Mouse (Mus musculus) midbrain, postnatal 0 days (tissue): ENCODE data around the gene Ptpro. TPM values are rescaled to one million over a fixed set of nuclear protein-coding genes. Genes with fewer than 3 reads are reported as not detected.
A peak's percentile ranks its signal among the peaks of the same experiment; 100 is the strongest.

Experiments
- ATAC-seq: fragments of 200-750 bp; cut with Nextera tagmentation; 2 replicates; pipeline ENCODE4 v1.8.0; 2017; ENCODE audit warnings: moderate number of reproducible peaks, mild to moderate bottlenecking, moderate TSS enrichment, moderate library complexity; ENCODE audit not compliant: low FRiP score
- DNase-seq: peaks from one replicate; pipeline ENCODE4 v3.0.0-alpha.2; 2015; ENCODE audit warnings: low spot score
- H3K27ac ChIP-seq: fragments of 300-500 bp; sonication (generic); 2 replicates; pipeline ENCODE4 v1.5.1; 2014; ENCODE audit warnings: low read depth, mild to moderate bottlenecking, low read length, mixed read lengths
- H3K27me3 ChIP-seq: fragments of 300-500 bp; sonication (generic); 2 replicates; pipeline ENCODE4 v1.6.1; 2014; ENCODE audit warnings: low read length, control low read depth, mixed read lengths; ENCODE audit not compliant: insufficient read depth
- H3K36me3 ChIP-seq: fragments of 300-500 bp; sonication (generic); 2 replicates; pipeline ENCODE4 v1.6.1; 2014; ENCODE audit warnings: low read length, control low read depth, mixed read lengths; ENCODE audit not compliant: insufficient read depth
- H3K4me1 ChIP-seq: fragments of 300-500 bp; sonication (generic); 2 replicates; pipeline ENCODE4 v1.6.1; 2014; ENCODE audit warnings: mild to moderate bottlenecking, control low read depth, antibody characterized with exemption, low read length, mixed read lengths; ENCODE audit not compliant: insufficient read depth
- H3K4me2 ChIP-seq: fragments of 300-500 bp; sonication (generic); 2 replicates; pipeline ENCODE4 v1.6.1; 2014; ENCODE audit warnings: low read depth, mild to moderate bottlenecking, low read length, mixed read lengths; ENCODE audit not compliant: poor library complexity, severe bottlenecking
- H3K4me3 ChIP-seq: fragments of 300-500 bp; sonication (generic); 2 replicates; pipeline ENCODE4 v1.5.1; 2014; ENCODE audit warnings: low read depth, mild to moderate bottlenecking, low read length, moderate library complexity
- H3K9ac ChIP-seq: fragments of 300-500 bp; sonication (generic); replicated peaks from 2 replicates; pipeline ENCODE4 v1.6.1; 2014; ENCODE audit warnings: mild to moderate bottlenecking, low read length, moderate library complexity, mixed read lengths; ENCODE audit not compliant: poor library complexity, severe bottlenecking
- H3K9me3 ChIP-seq: fragments of 300-500 bp; sonication (generic); 2 replicates; pipeline ENCODE4 v1.6.1; 2016; ENCODE audit warnings: low read length, control low read depth
- CTCF ChIP-seq: IDR thresholded peaks from 2 replicates; pipeline ENCODE4 v1.5.1; 2016; ENCODE audit warnings: antibody characterized with exemption, mild to moderate bottlenecking
- WGBS: fragments of 180-500 bp; shearing (Covaris S2); extraction: QIAGEN DNeasy Blood & Tissue Kit; methylation state at CpG from one replicate; pipeline ENCODE4 v1.1.7; 2014; 5-methylcytosine and 5-hydroxymethylcytosine counted together
- polyA plus RNA-seq: library from polyadenylated mRNA; unstranded; fragments of >200 nt; fragmentation: Nextera tagmentation; extraction: Ambion mirVana; gene quantifications from 2 replicates; pipeline ENCODE4 v1.2.1, GENCODE M21; 2015
- total RNA-seq: library from RNA; depleted of rRNA; stranded (reverse); fragments of >200 nt; gene quantifications from 2 replicates; pipeline ENCODE4 v1.2.3, GENCODE M21; 2014

Gene Ptpro
- total and polyA plus RNA-seq, 2 experiments from 2014 or later = 58.7 to 122 TPM

DNA sequence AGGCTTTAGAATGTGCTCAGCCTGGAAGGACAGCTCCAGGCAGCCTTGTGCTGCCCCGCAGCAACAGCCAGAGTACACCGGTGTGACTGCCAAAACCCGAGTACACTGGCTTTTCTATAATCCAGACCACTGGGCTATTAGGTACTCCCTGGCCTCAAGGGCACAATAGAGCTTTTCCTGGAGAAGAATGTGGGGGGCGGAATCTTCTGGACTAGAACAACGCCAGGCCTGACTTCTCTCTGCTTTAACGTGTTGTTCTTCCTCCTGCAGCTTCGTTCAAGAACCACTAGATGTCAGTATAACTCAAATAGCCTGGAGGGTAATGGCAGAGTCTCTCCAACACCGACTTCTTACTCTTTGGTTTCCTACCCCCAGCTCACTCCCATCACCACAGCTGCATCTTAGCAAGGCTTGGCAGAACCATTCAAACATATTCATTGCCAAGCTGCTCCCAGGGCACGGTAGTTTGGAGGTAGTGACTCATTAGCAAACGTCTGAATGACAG, 203.5 kb downstream of the Ptpro start:
- peak; percentile 76 for ATAC-seq
- DNase-seq = peak; percentile 87
- WGBS = 11% methylated on average over 10 of the region's 10 CpGs

DNA sequence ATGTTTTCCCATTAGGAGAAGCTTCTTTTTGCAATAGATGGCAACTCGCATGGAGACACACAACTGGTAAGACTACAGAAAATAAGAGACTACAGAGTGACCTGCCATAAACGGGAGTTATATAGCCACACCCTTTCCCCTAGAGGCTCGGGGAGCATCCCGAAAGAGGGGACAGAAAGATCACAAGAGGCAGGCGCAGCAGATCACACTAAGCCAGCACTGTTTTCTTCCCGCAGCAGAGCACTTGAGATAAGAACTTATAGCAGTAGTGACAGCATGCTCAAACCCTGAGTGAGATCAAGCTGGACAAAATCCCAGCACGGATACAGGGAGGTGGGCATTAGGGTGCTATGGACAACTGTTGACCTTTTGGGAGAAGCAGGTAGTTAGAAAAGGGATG, 203.9 kb downstream of the Ptpro start:
- H3K4me2 ChIP-seq = no peak overlapping the region
- no peak overlapping the region for H3K27ac ChIP-seq
- H3K9me3 ChIP-seq = no peaks in the 10 kb centered on the region
- H3K36me3 ChIP-seq = no peaks in the 10 kb centered on the region; the same call in 1 of the 2 replicates
- no peak for ATAC-seq
- no peak overlapping the region for H3K9ac ChIP-seq
- H3K27me3 ChIP-seq = no peaks in the 10 kb centered on the region
- no peak for TF ChIP-seq CTCF
- DNase-seq = no peak
- 76% methylated on average over 7 of the region's 7 CpGs for WGBS
- H3K4me1 ChIP-seq = no peaks in the 10 kb centered on the region
- H3K4me3 ChIP-seq = no peak overlapping the region

More for the DNA sequence above, 203.5 kb downstream of the Ptpro start:
- peak; percentile 93 for TF ChIP-seq CTCF
- Histone ChIP-seq H3K4me2 (no peak overlapping the region), H3K27me3 (no peaks in the 10 kb centered on the region), H3K4me1 (no peaks in the 10 kb centered on the region), H3K4me3 (no peak overlapping the region), H3K9me3 (no peaks in the 10 kb centered on the region), H3K27ac (no peak overlapping the region), H3K36me3 (no peaks in the 10 kb centered on the region; the same call in 1 of the 2 replicates), H3K9ac (no peak overlapping the region)

DNA sequence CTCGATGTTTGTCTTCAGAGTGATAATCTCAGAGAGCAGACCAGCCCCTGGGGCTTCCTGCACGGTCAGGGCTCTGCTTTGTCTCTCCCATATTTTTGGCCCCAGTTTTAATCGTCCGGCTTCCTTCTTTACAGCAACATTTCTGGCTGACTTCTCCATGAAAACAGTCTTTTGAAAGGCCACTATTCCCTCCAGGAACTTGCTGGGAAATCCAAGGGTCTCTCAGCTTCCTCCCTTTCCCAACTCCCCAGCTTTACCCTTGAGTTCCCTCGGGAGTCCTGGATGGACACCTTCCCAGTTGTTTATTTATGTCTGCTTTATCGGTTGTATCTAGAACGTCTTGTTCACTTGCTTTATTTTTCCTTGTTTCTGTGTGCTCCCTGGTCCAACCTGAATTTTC, 205.1 kb downstream of the Ptpro start:
- Histone ChIP-seq H3K4me2 (no peak overlapping the region), H3K9me3 (no peaks in the 10 kb centered on the region), H3K27ac (no peak overlapping the region), H3K4me1 (no peaks in the 10 kb centered on the region), H3K9ac (no peak overlapping the region), H3K27me3 (no peaks in the 10 kb centered on the region), H3K4me3 (no peak overlapping the region), H3K36me3 (peaks cover 8% of the 10 kb centered on the region; the same call in 1 of the 2 replicates)
- TF ChIP-seq CTCF = no peak
- WGBS = 45% methylated on average over 7 of the region's 7 CpGs
- no peak for ATAC-seq
- DNase-seq = no peak

DNA sequence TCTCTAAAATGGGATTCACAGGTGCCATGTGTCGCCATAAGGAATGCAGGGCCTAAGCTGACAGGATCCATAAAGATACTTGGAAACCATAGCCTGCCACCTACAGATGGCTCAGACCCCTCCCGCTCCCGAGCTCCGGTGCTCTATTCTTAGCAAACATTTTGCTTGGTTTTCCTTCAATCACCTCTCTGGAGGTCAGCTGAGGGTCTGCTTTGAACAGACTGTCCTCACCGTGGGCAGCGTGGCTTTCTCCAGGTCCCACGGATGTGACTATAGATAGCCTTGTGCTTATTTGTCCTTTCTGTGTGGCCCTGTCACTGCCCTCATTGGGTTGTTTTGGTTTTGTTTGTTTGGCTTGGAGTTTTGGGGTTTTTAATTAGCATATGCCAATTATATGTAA, 206.0 kb downstream of the Ptpro start:
- no peak for TF ChIP-seq CTCF
- Histone ChIP-seq H3K36me3 (peaks cover 15% of the 10 kb centered on the region), H3K4me2 (no peak overlapping the region), H3K27me3 (no peaks in the 10 kb centered on the region), H3K27ac (no peak overlapping the region), H3K4me1 (no peaks in the 10 kb centered on the region), H3K9ac (no peak overlapping the region), H3K9me3 (no peaks in the 10 kb centered on the region), H3K4me3 (no peak overlapping the region)
- DNase-seq = no peak
- 88% methylated on average over 7 of the region's 7 CpGs for WGBS
- ATAC-seq = no peak

DNA sequence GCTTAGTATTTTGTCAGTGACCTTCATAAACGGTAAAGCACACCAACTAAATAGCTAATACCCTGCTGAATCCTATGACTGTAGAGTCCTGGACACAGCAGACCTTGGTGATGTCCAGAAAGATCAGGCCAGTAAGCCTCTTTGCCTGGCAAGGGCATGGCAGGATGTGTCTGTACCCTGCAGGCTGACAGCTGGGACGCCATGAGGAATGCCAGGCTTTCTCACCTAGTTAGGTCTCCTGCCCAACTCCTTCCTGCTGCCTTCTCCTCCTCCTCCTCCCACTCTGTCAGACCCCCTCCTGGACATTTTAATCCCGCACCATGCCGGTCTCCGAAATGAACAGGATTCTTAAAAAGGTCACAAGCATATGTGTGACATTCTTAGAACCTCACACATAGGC, 211.7 kb downstream of the Ptpro start:
- no peak for DNase-seq
- 83% methylated on average over 5 of the region's 5 CpGs for WGBS
- H3K9me3 ChIP-seq = no peaks in the 10 kb centered on the region

DNA sequence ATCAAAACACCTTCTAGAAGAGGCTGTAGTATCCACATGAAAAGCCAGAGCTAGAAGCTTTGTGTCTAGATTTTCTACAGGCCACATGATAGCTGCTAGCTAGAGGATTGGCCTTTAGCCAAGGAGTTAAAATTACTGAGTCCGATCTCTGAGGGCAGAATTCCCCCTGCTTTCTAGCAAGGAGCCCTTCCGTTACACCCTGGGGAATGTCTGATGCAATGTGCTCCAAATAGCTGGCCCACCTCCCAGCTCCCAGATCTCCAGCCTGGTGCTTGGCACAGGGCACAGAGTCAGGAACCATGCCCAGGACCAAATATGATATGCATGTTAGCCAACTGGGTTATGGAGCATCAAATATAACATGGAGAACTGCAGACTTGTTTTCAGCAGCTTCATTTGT, 213.1 kb downstream of the Ptpro start:
- Histone ChIP-seq H3K36me3 (peaks cover 15% of the 10 kb centered on the region), H3K4me2 (no peak overlapping the region), H3K4me3 (no peak overlapping the region), H3K4me1 (no peaks in the 10 kb centered on the region), H3K9me3 (no peaks in the 10 kb centered on the region), H3K27ac (no peak overlapping the region), H3K27me3 (no peaks in the 10 kb centered on the region), H3K9ac (no peak overlapping the region)
- ATAC-seq (peak; percentile 52; the same call in 1 of the 2 replicates), DNase-seq (peak; percentile 93)
- TF ChIP-seq CTCF = no peak
- 18% methylated on average over 2 of the region's 2 CpGs for WGBS

More for the DNA sequence above, 211.7 kb downstream of the Ptpro start:
- TF ChIP-seq CTCF = no peak
- Histone ChIP-seq H3K27ac (no peak overlapping the region), H3K9ac (no peak overlapping the region), H3K27me3 (no peaks in the 10 kb centered on the region), H3K4me3 (no peak overlapping the region), H3K4me2 (no peak overlapping the region), H3K36me3 (peaks cover 15% of the 10 kb centered on the region), H3K4me1 (no peaks in the 10 kb centered on the region)
- ATAC-seq = no peak
